Mouse (Mus musculus): ENCODE results near the gene Cnksr3.

GRCm38 (mm10) chr10:7077389-7077808 is 134.6 kb downstream of the Cnksr3 start:
- TF ChIP-seq CTCF (IDR thresholded peaks at IDR 0.05): no peak
- TF ChIP-seq EP300 (IDR thresholded peaks at IDR 0.05): no peak

Measured in lung, postnatal 0 days (tissue).